Mouse (Mus musculus): ENCODE results near the gene Siva1.

Siva1 gene

DNA sequence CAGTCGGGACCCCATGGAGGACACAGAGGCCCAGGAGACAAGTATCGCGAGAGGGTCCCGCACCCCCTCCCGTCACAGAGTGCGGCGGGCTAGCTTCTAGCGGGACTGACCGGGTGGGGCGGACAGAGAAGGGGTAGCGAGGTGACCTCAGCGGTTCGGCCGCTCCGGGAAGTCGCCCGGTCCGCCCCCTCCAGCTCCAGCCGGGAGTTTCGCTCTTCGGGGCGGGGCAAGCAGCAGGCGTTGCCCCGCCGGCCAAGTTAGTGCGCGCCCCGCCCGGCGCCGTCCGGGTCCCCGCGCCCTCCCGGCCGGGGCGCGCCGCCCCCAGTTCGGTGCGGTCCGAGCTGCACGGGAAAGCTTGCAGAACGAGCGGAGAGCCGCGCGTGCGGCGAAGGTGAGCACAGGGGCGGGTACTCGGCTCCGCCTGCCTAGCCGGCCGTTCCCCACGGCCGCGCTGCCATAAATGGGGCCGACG is 34.1 kb downstream of the Siva1 start, which contains the start of gene Zbtb42:
Gene Zbtb42 (plus strand): TSS at position 274 of the 472 bp plus-strand sequence.
- DNase-seq (ENCODE audit: low read depth, low spot score), result no peak

DNA sequence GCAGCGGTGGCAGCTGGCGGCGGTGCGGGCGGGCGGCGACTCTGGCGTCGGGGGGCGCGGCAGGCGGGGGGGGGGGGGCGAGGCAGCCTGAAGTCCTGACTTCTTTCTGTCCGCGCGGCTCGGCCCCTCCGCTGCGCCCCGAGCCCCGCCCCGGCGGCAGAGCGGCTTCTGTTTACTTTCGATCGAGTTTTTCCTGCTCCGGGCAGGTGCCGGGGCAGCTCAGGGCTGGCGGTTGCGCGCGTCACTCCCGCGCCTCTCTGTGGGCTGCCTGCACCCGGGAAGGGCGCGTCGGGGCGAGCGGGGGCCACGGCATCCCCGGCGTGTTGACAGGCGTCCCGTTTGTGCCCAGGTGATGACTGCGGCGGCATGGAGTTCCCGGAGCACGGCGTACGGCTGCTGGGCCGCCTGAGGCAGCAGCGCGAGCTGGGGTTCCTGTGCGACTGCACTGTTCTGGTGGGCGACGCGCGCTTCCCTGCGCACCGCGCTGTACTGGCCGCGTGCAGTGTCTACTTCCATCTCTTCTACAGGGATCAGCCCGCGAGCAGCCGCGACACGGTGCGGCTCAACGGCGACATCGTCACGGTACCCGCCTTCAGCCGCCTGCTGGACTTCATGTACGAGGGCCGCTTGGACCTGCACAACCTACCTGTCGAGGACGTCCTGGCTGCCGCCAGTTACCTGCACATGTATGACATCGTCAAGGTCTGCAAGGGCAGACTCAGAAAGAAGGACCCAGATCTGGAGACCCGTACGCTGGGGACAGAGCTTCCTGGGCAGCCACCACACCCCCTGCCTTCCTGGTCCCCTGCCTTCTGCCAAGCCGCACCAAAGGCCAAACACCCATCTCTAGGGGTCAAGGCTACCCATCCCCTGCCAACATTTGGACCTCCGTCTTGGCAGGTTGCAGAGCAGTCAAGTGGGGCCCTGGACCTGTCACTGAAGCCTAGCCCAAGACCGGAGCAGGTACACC is 34.8 kb downstream of the Siva1 start:
- DNase-seq (ENCODE audit: low read depth, low spot score), result no peak

DNA sequence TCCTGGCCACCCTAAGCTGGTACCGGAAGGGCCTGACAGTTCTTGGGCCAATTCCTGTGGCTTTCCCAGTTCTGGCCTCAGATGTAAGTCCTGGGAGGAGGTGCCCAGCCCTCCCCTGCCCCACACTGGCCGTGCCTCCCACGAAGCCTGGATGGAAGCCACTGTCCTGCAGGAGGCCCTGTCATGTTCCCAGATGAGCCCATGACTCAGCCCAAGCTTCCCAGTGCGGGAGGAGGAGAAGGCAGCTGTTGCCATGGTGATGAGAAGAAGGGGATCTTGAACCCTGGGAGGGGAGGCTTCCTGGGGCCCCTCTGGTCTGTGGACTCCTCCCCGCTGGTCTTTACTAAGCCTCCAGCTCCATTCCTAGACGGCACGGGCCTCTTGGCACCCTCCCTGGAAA is 38.9 kb downstream of the Siva1 start:
- no peak for DNase-seq (ENCODE audit: low read depth, low spot score)

DNA sequence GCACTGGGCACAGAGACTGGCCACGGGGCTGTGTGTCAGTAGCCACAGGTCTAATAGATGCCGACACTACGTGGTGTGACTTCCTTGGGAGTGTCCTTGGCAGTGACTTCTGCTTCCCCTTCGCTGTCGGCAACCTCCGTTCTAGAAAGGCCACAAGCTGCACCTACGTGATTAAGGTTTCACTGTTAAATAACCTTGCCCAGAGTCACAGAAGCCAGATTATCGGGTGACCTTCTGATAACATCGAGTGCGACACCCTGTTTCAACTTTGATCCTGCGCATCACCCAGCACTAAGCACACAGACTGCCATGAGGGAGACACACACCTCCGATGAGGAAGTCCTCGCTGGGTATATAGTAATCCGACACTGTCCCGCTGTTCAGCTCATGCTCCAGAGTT is 44.0 kb downstream of the Siva1 start:
- DNase-seq (ENCODE audit: low read depth, low spot score), result no peak

DNA sequence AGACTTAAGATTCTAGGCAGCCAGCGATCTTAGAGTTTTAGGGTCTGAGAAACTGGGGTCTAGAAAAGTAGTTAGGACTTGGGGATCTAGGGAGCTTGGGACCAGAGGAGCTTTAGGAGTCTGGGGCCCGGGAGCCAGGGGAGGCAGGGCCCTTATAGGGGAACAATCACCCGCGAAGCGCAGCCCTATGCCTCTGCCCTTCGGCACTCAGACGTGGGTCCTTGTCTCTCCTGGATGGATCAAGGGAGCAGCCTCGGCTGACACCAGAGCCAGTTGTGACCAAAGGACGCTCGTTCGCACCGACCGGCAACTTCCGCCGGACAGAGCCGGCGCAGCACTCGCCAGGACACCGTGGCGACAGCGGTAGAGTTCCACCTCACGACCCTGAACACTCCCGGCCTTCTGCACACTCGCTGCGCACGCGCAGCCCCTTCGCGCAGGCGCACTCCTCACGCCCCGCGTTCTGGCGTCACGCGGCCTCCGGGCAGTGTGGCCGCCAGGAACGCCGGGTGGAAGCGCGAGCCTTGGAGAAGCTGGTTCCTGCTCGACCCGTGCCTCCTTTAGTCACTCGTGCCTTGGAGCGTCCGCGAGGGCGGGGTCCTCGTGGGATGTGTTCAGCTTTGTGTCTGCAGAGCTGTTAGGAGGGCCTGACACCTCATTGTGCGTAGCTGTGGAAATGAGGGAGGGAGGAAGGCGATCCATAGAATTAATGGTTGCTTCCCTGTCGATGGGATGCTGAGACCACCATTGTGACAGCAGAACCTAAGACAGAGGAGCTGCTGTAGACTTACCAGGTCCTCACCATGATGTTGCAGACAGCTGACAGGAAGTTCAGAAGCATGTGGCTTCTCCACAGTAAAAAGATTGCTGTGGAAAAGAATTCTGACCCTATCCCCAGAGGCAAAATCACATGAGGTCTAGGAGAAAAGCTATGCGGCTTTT is 49.0 kb downstream of the Siva1 start:
- peak; percentile 95 for DNase-seq (ENCODE audit: low read depth, low spot score)

DNA sequence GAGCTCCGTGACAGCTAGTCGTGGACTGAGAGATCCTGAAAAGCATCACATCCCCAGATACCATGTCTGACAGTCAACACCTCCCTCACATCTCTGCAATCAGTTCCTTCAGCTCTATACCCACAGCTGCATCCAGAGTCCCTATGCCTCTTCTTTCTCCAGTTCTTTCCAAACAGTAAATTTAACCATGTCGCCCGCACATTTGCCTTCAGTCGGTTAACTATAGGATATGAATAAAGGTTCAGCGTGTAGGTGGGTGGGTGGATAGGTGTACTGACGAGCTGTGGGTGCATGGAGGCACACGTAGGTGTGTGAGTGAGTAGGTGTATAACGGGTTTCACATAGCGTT is 49.6 kb downstream of the Siva1 start:
- DNase-seq (ENCODE audit: low read depth, low spot score), result no peak

DNA sequence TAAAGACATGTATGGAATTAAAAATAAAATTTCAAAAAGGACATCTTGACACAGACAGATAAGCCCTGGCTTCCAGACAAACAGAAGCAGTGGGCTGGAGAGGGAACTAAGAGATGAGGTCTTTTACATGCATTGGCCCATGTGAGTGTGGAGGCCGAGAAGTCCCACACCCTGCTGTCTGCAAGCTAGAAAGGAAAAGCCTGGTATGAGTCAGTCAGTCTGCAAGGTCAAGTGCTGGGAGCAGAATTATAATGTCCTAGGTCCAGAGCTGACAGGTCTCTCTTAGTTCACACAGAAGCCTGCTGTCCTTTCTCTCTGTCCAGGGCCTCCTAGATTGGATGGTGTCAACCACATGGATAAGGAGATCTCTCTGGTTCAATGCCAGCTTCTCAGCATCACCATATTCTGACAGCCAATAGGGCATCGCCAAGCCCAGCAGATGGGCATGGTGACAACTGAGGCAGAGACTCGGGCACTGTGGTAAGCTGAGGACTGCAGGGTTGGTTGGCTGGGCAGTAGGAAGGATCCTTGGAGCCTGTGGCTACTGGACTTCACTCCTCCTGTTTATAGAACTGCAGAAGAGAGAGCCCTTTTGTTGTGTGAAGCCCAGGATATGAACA is 52.4 kb downstream of the Siva1 start:
- no peak for DNase-seq (ENCODE audit: low read depth, low spot score)
